Mouse (Mus musculus): ENCODE data around the gene Elane.

DNA sequence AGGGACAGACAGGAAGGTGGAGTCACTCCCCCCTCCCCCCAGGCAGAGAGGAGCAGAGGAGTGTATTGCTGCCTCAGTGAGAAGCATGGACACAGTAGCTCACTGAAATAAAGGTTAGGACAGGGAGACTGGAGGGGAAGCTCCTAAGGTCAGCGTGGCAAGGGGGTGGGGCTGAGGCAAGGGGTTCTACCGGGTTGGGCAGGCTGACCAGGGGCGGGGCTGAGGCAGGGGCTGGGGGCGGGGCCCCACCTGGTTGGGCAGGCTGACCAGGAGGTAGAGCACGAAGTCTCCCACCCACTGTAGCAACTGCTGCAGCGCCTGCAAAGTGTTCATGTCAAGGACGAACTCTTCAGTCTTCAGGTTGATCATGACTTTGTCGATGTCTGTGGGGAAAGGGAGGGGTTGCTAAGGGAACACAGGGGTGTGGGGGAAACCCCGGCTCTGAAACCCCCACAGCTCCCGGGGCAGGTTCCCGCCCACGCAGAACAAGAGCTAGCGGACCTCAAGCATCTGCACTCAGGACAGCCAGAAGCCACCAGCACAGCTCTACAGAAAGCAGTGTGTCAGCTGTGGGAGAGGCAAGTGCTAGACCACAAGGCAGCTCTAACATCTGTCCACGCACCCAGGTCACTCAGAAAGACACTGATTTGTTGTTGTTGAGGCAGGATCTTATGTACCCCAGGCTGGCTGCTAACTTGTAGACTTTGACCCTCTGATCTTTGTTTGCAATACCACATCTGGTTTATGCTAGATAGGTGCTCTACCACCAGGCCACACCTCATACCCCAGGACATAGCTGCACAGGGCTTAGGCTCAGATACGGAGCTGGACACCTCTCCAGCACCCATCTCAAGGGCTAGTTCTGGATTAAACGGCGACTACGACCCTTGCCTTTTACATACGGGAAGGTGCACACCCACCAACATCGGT is 11.5 kb downstream of the Elane start:
- no peak for TF ChIP-seq POLR2A (IDR thresholded peaks at IDR 0.05; ENCODE audit: borderline replicate concordance, insufficient read depth, low read length)
- TF ChIP-seq CTCF (IDR thresholded peaks at IDR 0.05; ENCODE audit: borderline replicate concordance, insufficient read depth, low read depth, low read length), result no peak
